Mouse (Mus musculus) C2C12 (cell line): ENCODE measurements around the gene Pld5.

Experiments
- CTCF ChIP-seq: IDR thresholded peaks from one replicate; pipeline ENCODE4 v1.5.1; 2011; ENCODE audit not compliant: control insufficient read depth, insufficient read depth, insufficient read length
- FOSL1 ChIP-seq: IDR thresholded peaks from one replicate; pipeline ENCODE4 v1.8.0; 2011; ENCODE audit warnings: mild to moderate bottlenecking, low read length; ENCODE audit not compliant: poor library complexity, insufficient read depth, severe bottlenecking
- MAX ChIP-seq: IDR thresholded peaks from one replicate; pipeline ENCODE4 v1.6.1; 2011; ENCODE audit warnings: mild to moderate bottlenecking, control low read depth
- MYOG ChIP-seq: IDR thresholded peaks from one replicate; pipeline ENCODE4 v1.6.1; 2011; ENCODE audit not compliant: control insufficient read depth, insufficient read length; ENCODE audit errors: extremely low read depth
- USF1 ChIP-seq: IDR thresholded peaks from one replicate; pipeline ENCODE4 v1.6.1; 2011; ENCODE audit warnings: low read depth, mild to moderate bottlenecking, control low read depth, moderate library complexity

GRCm38 (mm10) chr1:176115604-176116003 is 159.5 kb downstream of the Pld5 start:
- TF ChIP-seq CTCF (no peak), USF1 (no peak), FOSL1 (no peak), MAX (no peak), MYOG (no peak)
